Mouse (Mus musculus) hindbrain, postnatal 0 days (tissue): Measurements from ENCODE around the gene Fgfr2. TPM values are rescaled to one million over a fixed set of nuclear protein-coding genes. Genes with fewer than 3 reads are reported as not detected.

ENCODE experiments used
- ATAC-seq: fragments of 200-750 bp; cut with Nextera tagmentation; 2 replicates; pipeline ENCODE4 v1.8.0; 2017; ENCODE audit warnings: mild to moderate bottlenecking, moderate TSS enrichment, moderate library complexity
- DNase-seq: peaks from one replicate; pipeline ENCODE4 v3.0.0-alpha.2; 2015; ENCODE audit warnings: low spot score
- H3K27ac ChIP-seq: fragments of 300-500 bp; sonication (generic); 2 replicates; pipeline ENCODE4 v1.5.1; 2014; ENCODE audit warnings: mild to moderate bottlenecking
- H3K27me3 ChIP-seq: fragments of 300-500 bp; sonication (generic); 2 replicates; pipeline ENCODE4 v1.6.1; 2014; ENCODE audit warnings: low read length, mixed read lengths; ENCODE audit not compliant: insufficient read depth
- H3K36me3 ChIP-seq: fragments of 300-500 bp; sonication (generic); 2 replicates; pipeline ENCODE4 v1.6.1; 2014; ENCODE audit warnings: low read length, mixed read lengths; ENCODE audit not compliant: insufficient read depth
- H3K4me1 ChIP-seq: fragments of 300-500 bp; sonication (generic); 2 replicates; pipeline ENCODE4 v1.6.1; 2014; ENCODE audit warnings: antibody characterized with exemption, low read length, mixed read lengths; ENCODE audit not compliant: insufficient read depth
- H3K4me2 ChIP-seq: fragments of 300-500 bp; sonication (generic); 2 replicates; pipeline ENCODE4 v1.6.1; 2014; ENCODE audit warnings: low read depth, mild to moderate bottlenecking, low read length, moderate library complexity, mixed read lengths
- H3K4me3 ChIP-seq: fragments of 300-500 bp; sonication (generic); 2 replicates; pipeline ENCODE4 v1.5.1; 2014; ENCODE audit warnings: low read length
- H3K9ac ChIP-seq: fragments of 300-500 bp; sonication (generic); replicated peaks from 2 replicates; pipeline ENCODE4 v1.6.1; 2014; ENCODE audit warnings: mild to moderate bottlenecking, low read length, moderate library complexity, mixed read lengths
- H3K9me3 ChIP-seq: fragments of 300-500 bp; sonication (generic); 2 replicates; pipeline ENCODE4 v1.6.1; 2016; ENCODE audit warnings: low read length, mixed read lengths
- CTCF ChIP-seq: IDR thresholded peaks from 2 replicates; pipeline ENCODE4 v1.5.1; 2016; ENCODE audit warnings: antibody characterized with exemption, control low read depth, low read depth
- WGBS: fragments of 180-500 bp; shearing (Covaris S2); extraction: QIAGEN DNeasy Blood & Tissue Kit; methylation state at CpG from one replicate; pipeline ENCODE4 v1.1.7; 2014; 5-methylcytosine and 5-hydroxymethylcytosine counted together
- polyA plus RNA-seq: library from polyadenylated mRNA; unstranded; fragments of >200 nt; fragmentation: Nextera tagmentation; extraction: Ambion mirVana; gene quantifications from 2 replicates; pipeline ENCODE4 v1.2.1, GENCODE M21; 2015
- total RNA-seq: library from RNA; depleted of rRNA; stranded (reverse); fragments of >200 nt; gene quantifications from 2 replicates; pipeline ENCODE4 v1.2.3, GENCODE M21; 2014

Gene Fgfr2
- total and polyA plus RNA-seq, 2 experiments from 2014 or later, result 17.3 to 49.0 TPM

- Histone ChIP-seq H3K36me3 (no peaks in the 10 kb centered on the region), H3K4me2 (0 out of 2 replicates have a peak overlapping the region, but pooled peaks have one; percentile 21), H3K9ac (no peak overlapping the region), H3K27ac (no peak overlapping the region), H3K4me1 (no peaks in the 10 kb centered on the region), H3K4me3 (peak overlapping the region; percentile 26), H3K9me3 (no peaks in the 10 kb centered on the region), H3K27me3 (peaks cover 83% of the 10 kb centered on the region)
- ATAC-seq (no peak), DNase-seq (no peak)
- under 1% methylated on average over 74 of the region's 75 CpGs for WGBS
- no peak for TF ChIP-seq CTCF
These were observed 1579.3 kb downstream of the Fgfr2 start for GRCm38 (mm10) chr7:131543623-131544481.

- H3K9ac ChIP-seq, result no peak overlapping the region
- H3K4me2 ChIP-seq, result peak overlapping the region; percentile 50
- peak overlapping the region; percentile 26 for H3K4me3 ChIP-seq
- no peak for ATAC-seq
- DNase-seq, result no peak
- no peak overlapping the region for H3K27ac ChIP-seq
- H3K9me3 ChIP-seq, result no peaks in the 10 kb centered on the region
- H3K36me3 ChIP-seq, result no peaks in the 10 kb centered on the region
- no peak for TF ChIP-seq CTCF
- no peaks in the 10 kb centered on the region for H3K4me1 ChIP-seq
- 3% methylated on average over 60 of the region's 71 CpGs for WGBS
- peaks cover 81% of the 10 kb centered on the region for H3K27me3 ChIP-seq
These were observed 1580.1 kb downstream of the Fgfr2 start for GRCm38 (mm10) chr7:131542872-131543622.

GRCm38 (mm10) chr7:131542115-131542871, 1580.9 kb downstream of the Fgfr2 start, which contains the start of gene Hmx3:
Hmx3 (plus strand) TSS chr7:131542867.
- Histone ChIP-seq H3K9me3 (no peaks in the 10 kb centered on the region), H3K4me3 (peak within 1 kb of the TSS; percentile 26), H3K36me3 (no peaks in the 10 kb centered on the region), H3K9ac (no peak within 1 kb of the TSS), H3K27me3 (peaks cover 80% of the 10 kb centered on the region), H3K27ac (no peak within 1 kb of the TSS), H3K4me2 (peak within 1 kb of the TSS; percentile 50), H3K4me1 (no peaks in the 10 kb centered on the region)
- ATAC-seq (peak; percentile 31; the same call in 1 of the 2 replicates), DNase-seq (peak; percentile 23)
- no peak for TF ChIP-seq CTCF
- under 1% methylated on average over 64 of the region's 65 CpGs for WGBS

GRCm38 (mm10) chr7:131541184-131542114, 1581.7 kb downstream of the Fgfr2 start:
- Histone ChIP-seq H3K4me1 (no peaks in the 10 kb centered on the region), H3K9ac (no peak overlapping the region), H3K9me3 (no peaks in the 10 kb centered on the region), H3K27ac (no peak overlapping the region), H3K27me3 (peaks cover 75% of the 10 kb centered on the region), H3K4me2 (peak overlapping the region; percentile 50), H3K4me3 (peak overlapping the region; percentile 26), H3K36me3 (no peaks in the 10 kb centered on the region)
- ATAC-seq (no peak), DNase-seq (no peak)
- WGBS, result 2% methylated on average over 41 of the region's 41 CpGs
- no peak for TF ChIP-seq CTCF

- H3K36me3 ChIP-seq, result no peaks in the 10 kb centered on the region
- WGBS, result 1% methylated on average over 7 of the region's 7 CpGs
- no peak overlapping the region for H3K4me3 ChIP-seq
- no peaks in the 10 kb centered on the region for H3K9me3 ChIP-seq
- TF ChIP-seq CTCF, result peak; percentile 88
- no peaks in the 10 kb centered on the region for H3K4me1 ChIP-seq
- no peak overlapping the region for H3K4me2 ChIP-seq
- DNase-seq (peak; percentile 93), ATAC-seq (0 out of 2 replicates have a peak, but pooled peaks have one; percentile 49)
- no peak overlapping the region for H3K9ac ChIP-seq
- H3K27ac ChIP-seq, result no peak overlapping the region
- peaks cover 60% of the 10 kb centered on the region for H3K27me3 ChIP-seq
These were observed 1583.2 kb downstream of the Fgfr2 start for GRCm38 (mm10) chr7:131539979-131540378.
